Mouse (Mus musculus) heart, postnatal 0 days (tissue): ENCODE measurements at regions not wholly inside any gene's neighbourhood (a gene's known extent, or its start where the extent isn't known, plus 50 kb on each side); places are given as distances from the start of the nearest gene placed in this dataset.

Source experiments
- CTCF ChIP-seq: IDR thresholded peaks from 2 replicates; pipeline ENCODE4 v1.5.1; 2016; ENCODE audit warnings: antibody characterized with exemption, control low read depth, low read depth
- EP300 ChIP-seq: IDR thresholded peaks from 2 replicates; pipeline ENCODE4 v1.6.1; 2016; ENCODE audit warnings: antibody characterized with exemption, low read depth

DNA sequence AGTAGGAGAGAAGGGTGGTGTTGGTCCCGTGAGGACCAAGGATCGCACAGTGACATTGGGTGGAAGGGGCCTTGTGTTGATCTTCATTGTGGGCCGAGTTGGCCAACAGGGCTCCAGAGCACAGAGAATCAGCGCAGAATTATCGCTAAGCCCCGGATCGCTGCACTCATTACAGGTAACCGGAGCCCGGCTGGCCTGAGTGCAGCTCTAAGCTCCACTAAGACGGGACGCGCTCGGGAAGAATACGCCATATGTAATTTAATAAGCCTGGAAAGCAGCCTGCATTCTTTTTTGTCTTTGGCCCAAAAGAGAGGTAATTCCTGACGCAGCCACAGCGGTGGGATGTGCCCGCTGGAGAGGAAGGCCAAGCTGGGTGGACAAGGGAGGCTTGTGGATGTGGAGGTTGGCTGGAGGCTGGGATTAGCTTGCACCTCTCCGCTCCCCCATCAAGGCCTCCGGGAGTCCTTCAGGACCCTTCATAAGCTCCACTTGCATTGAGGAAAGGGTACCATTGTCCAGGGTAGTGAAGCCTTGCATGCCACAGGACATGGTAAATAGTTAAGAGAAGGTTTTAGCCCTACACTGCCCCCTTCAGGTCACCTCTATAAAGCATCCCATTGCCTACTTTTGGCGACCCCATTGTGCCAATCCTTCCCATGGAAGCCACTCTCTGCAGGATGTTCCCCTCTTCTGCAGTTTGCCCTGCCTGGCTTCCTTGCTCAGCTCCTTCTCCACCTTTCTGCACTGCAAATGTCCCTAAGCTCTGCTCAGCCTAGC lies 73.1 kb upstream of the Gsc start:
- 0 out of 2 replicates have a peak, but pooled peaks have one; percentile 4 for TF ChIP-seq CTCF
- TF ChIP-seq EP300 = no peak
